Mouse (Mus musculus) lung, postnatal 0 days (tissue): ENCODE results near the gene Srsf5.

Source experiments
- CTCF ChIP-seq: IDR thresholded peaks from 2 replicates; pipeline ENCODE4 v1.5.1; 2016; ENCODE audit warnings: antibody characterized with exemption, mild to moderate bottlenecking
- EP300 ChIP-seq: IDR thresholded peaks from 2 replicates; pipeline ENCODE4 v1.6.1; 2016; ENCODE audit warnings: antibody characterized with exemption, mild to moderate bottlenecking, control low read depth

DNA sequence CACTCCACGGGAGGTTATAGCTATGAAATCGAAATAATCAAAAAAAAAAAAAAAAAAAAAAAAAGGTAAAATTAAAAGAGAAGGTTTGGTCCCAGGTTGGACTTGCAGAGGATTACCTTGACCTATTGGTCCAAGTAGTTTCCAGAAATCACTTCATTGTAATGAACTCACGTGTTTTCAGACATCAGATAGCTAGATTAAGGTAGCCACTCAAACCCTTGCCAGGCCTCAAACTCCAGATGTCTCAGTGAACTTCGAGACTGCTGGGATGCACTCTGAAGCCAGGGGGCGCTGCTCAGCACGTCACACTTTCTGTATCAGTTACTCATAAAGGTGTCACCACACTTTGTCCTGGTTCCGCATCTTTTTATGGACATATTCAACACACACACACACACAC lies 27.5 kb upstream of the Srsf5 start:
- TF ChIP-seq CTCF: peak; percentile 61
- TF ChIP-seq EP300: no peak
